Mouse (Mus musculus) left cerebral cortex, postnatal 36 days (tissue): ENCODE results near the gene Sipa1l3. TPM values are rescaled to one million over a fixed set of nuclear protein-coding genes. Genes with fewer than 3 reads are reported as not detected.
A peak's percentile ranks its signal among the peaks of the same experiment; 100 is the strongest.

Experiments used
- DNase-seq, 2 experiments: peaks; one replicate each; pipeline ENCODE4 v3.0.0; 2021 to 2022; ENCODE audit warnings: low spot score in 2 of 2, mixed read lengths in 1 of 2
- intact Hi-C: fragments of 180-260 bp; cut with DNase I; formaldehyde crosslinking; loops from one replicate; pipeline ENCODE4 v1.15.1; 2025
- total RNA-seq, 2 experiments: library from RNA; stranded (reverse); gene quantifications; 2 replicates each; pipeline ENCODE4 v1.2.3; 2021

Sipa1l3 gene
- total RNA-seq, 2 experiments from 2014 or later: 41.2 to 65.2 TPM

GRCm38 (mm10) chr7:29452991-29453741 lies 65.3 kb downstream of the Sipa1l3 start:
- peak; percentile 38 to 40 for DNase-seq
- intact Hi-C loops: loop anchor here (5.0 kb wide), 1 partner anchor 64 kb away; the partner anchor contains the start of gene Sipa1l3

- no peak for DNase-seq
- intact Hi-C loops: loop anchor here (5.0 kb wide), 1 partner anchor 65 kb away; the partner anchor contains the start of gene Sipa1l3
Observed at GRCm38 (mm10) chr7:29452381-29452780, 66.1 kb downstream of the Sipa1l3 start.

GRCm38 (mm10) chr7:29450175-29450574 lies 68.3 kb downstream of the Sipa1l3 start:
- no peak for DNase-seq
- intact Hi-C loops: loop anchor here (5.0 kb wide), 1 partner anchor 67 kb away; the partner anchor contains the start of gene Sipa1l3

- intact Hi-C loops: no loop called here
- peak; percentile 47 to 48 for DNase-seq
Observed at GRCm38 (mm10) chr7:29448830-29449229, 69.6 kb downstream of the Sipa1l3 start.

- no peak for DNase-seq
- intact Hi-C loops: no loop called here
Observed at GRCm38 (mm10) chr7:29447147-29447829, 71.2 kb downstream of the Sipa1l3 start.

GRCm38 (mm10) chr7:29446156-29446555 lies 72.3 kb downstream of the Sipa1l3 start:
- intact Hi-C loops: no loop called here
- no peak for DNase-seq

- no peak for DNase-seq
- intact Hi-C loops: no loop called here
Observed at GRCm38 (mm10) chr7:29444527-29444926, 73.9 kb downstream of the Sipa1l3 start.

GRCm38 (mm10) chr7:29444070-29444469 lies 74.4 kb downstream of the Sipa1l3 start:
- DNase-seq: no peak
- intact Hi-C loops: no loop called here

- no peak for DNase-seq
- intact Hi-C loops: no loop called here
Observed at GRCm38 (mm10) chr7:29441793-29442192, 76.6 kb downstream of the Sipa1l3 start.

GRCm38 (mm10) chr7:29441151-29441550 lies 77.3 kb downstream of the Sipa1l3 start:
- no peak for DNase-seq
- intact Hi-C loops: no loop called here

- DNase-seq: no peak
- intact Hi-C loops: no loop called here
Observed at GRCm38 (mm10) chr7:29438655-29439282, 79.7 kb downstream of the Sipa1l3 start.

- intact Hi-C loops: no loop called here
- no peak for DNase-seq
Observed at GRCm38 (mm10) chr7:29438204-29438603, 80.2 kb downstream of the Sipa1l3 start.

- no peak for DNase-seq
- intact Hi-C loops: no loop called here
Observed at GRCm38 (mm10) chr7:29437072-29437471, 81.4 kb downstream of the Sipa1l3 start.

- intact Hi-C loops: no loop called here
- no peak for DNase-seq
Observed at GRCm38 (mm10) chr7:29434313-29435035, 84.0 kb downstream of the Sipa1l3 start.

GRCm38 (mm10) chr7:29433725-29434124 lies 84.7 kb downstream of the Sipa1l3 start:
- DNase-seq: no peak
- intact Hi-C loops: no loop called here

- DNase-seq: no peak
- intact Hi-C loops: no loop called here
Observed at GRCm38 (mm10) chr7:29432947-29433553, 85.4 kb downstream of the Sipa1l3 start.

- intact Hi-C loops: no loop called here
- no peak for DNase-seq
Observed at GRCm38 (mm10) chr7:29432180-29432946, 86.1 kb downstream of the Sipa1l3 start.

GRCm38 (mm10) chr7:29430739-29431211 lies 87.7 kb downstream of the Sipa1l3 start:
- no peak for DNase-seq
- intact Hi-C loops: no loop called here

GRCm38 (mm10) chr7:29426056-29426455 lies 92.4 kb downstream of the Sipa1l3 start:
- no peak for DNase-seq
- intact Hi-C loops: no loop called here
